Mouse (Mus musculus) liver, postnatal 0 days (tissue): Measurements from ENCODE around the gene Rps27rt.

Experiments
- CTCF ChIP-seq: sonication (generic); IDR thresholded peaks from 2 replicates; pipeline ENCODE4 v1.5.1; 2016; ENCODE audit warnings: antibody characterized with exemption, low read depth
- EP300 ChIP-seq: IDR thresholded peaks from 2 replicates; pipeline ENCODE4 v1.6.1; 2016; ENCODE audit warnings: antibody characterized with exemption, low read depth, mild to moderate bottlenecking

DNA sequence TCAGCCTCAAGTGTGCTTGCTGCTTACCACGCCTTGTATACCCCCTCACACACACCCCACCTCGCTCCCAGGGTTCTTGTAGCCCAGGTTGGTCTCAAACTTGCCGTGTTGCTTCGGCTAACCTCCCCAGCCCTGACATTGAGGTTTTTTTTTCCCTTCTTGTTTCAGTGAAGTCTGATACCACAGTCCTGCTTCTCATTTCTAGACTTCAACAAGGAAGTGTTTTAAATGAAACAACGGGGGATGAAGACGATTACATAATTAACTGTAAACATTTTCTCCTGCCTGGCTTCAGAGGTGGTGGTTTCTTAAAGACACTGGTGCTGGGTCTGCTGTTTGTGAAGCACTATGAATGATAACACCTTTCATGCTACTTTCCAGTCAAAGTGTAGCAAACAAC, 21.7 kb downstream of the Rps27rt start:
- no peak for TF ChIP-seq CTCF
- no peak for TF ChIP-seq EP300
